Mouse (Mus musculus) midbrain, embryonic 12.5 days (tissue): ENCODE results near the gene Smtnl1. TPM values are rescaled to one million over a fixed set of nuclear protein-coding genes. Genes with fewer than 3 reads are reported as not detected.
"Not testable (repeated sequence)": the region's sequence is repeated elsewhere in the genome, so short reads cannot be mapped to it uniquely, and the experiment has no call there.

Source experiments
- ATAC-seq: fragments of 200-750 bp; cut with Nextera tagmentation; 2 replicates; pipeline ENCODE4 v1.8.0; 2017; ENCODE audit warnings: low read depth, moderate TSS enrichment, moderate library complexity; ENCODE audit not compliant: low FRiP score
- H3K27ac ChIP-seq: fragments of 300-500 bp; sonication (generic); replicated peaks from 2 replicates; pipeline ENCODE4 v1.5.1; 2016; ENCODE audit warnings: mild to moderate bottlenecking
- H3K27me3 ChIP-seq: fragments of 300-500 bp; sonication (generic); 2 replicates; pipeline ENCODE4 v1.6.1; 2016; ENCODE audit warnings: mild to moderate bottlenecking
- H3K36me3 ChIP-seq: fragments of 300-500 bp; sonication (generic); 2 replicates; pipeline ENCODE4 v1.6.1; 2016
- H3K4me1 ChIP-seq: fragments of 300-500 bp; sonication (generic); 2 replicates; pipeline ENCODE4 v1.6.1; 2016
- H3K4me2 ChIP-seq: fragments of 300-500 bp; sonication (generic); replicated peaks from 2 replicates; pipeline ENCODE4 v1.6.1; 2016; ENCODE audit warnings: mild to moderate bottlenecking, moderate library complexity
- H3K4me3 ChIP-seq: fragments of 300-500 bp; sonication (generic); 2 replicates; pipeline ENCODE4 v1.5.1; 2016; ENCODE audit warnings: mild to moderate bottlenecking
- H3K9ac ChIP-seq: fragments of 300-500 bp; sonication (generic); replicated peaks from 2 replicates; pipeline ENCODE4 v1.6.1; 2016; ENCODE audit warnings: mild to moderate bottlenecking, moderate library complexity
- H3K9me3 ChIP-seq: fragments of 300-500 bp; sonication (generic); 2 replicates; pipeline ENCODE4 v1.6.1; 2016; ENCODE audit warnings: mild to moderate bottlenecking
- WGBS: fragments of 180-500 bp; shearing (Covaris S2); methylation state at CpG from one replicate; pipeline ENCODE4 v1.1.7; 2016; 5-methylcytosine and 5-hydroxymethylcytosine counted together
- polyA plus RNA-seq: library from polyadenylated mRNA; unstranded; fragments of >200 nt; fragmentation: Nextera tagmentation; extraction: Ambion mirVana; gene quantifications from 2 replicates; pipeline ENCODE4 v1.2.1, GENCODE M21; 2016

Gene Smtnl1
- polyA plus RNA-seq, 1 experiment from 2014 or later: 0.13 TPM

GRCm38 (mm10) chr2:84803963-84804362 is 18.5 kb downstream of the Smtnl1 start:
- Histone ChIP-seq H3K27me3 (no peaks in the 10 kb centered on the region), H3K9ac (no peak overlapping the region), H3K36me3 (no peaks in the 10 kb centered on the region), H3K27ac (no peak overlapping the region), H3K4me2 (no peak overlapping the region), H3K4me3 (no peak overlapping the region), H3K9me3 (no peaks in the 10 kb centered on the region), H3K4me1 (no peaks in the 10 kb centered on the region)
- no peak for ATAC-seq
- WGBS: 92% methylated on average over 7 of the region's 7 CpGs

- H3K4me2 ChIP-seq, H3K27me3 ChIP-seq, H3K9me3 ChIP-seq, H3K36me3 ChIP-seq, H3K9ac ChIP-seq, H3K4me3 ChIP-seq, H3K4me1 ChIP-seq, ATAC-seq, H3K27ac ChIP-seq: not testable (repeated sequence)
- WGBS: 85% methylated on average over 5 of the region's 5 CpGs
These were observed 21.2 kb downstream of the Smtnl1 start for GRCm38 (mm10) chr2:84801223-84801622.

- 84% methylated on average over 4 of the region's 4 CpGs for WGBS
- no peak overlapping the region for H3K4me2 ChIP-seq
These were observed 22.1 kb downstream of the Smtnl1 start for GRCm38 (mm10) chr2:84800304-84800703.

GRCm38 (mm10) chr2:84799041-84799561 is 23.4 kb downstream of the Smtnl1 start:
- Histone ChIP-seq H3K36me3 (no peaks in the 10 kb centered on the region), H3K4me3 (peak overlapping the region; percentile 61), H3K4me2 (peak overlapping the region; percentile 98), H3K27ac (peak overlapping the region; percentile 39; the same call in 1 of the 2 replicates), H3K9ac (peak overlapping the region; percentile 61), H3K4me1 (no peaks in the 10 kb centered on the region), H3K9me3 (peaks cover 10% of the 10 kb centered on the region), H3K27me3 (no peaks in the 10 kb centered on the region)
- 2% methylated on average over 16 of the region's 16 CpGs for WGBS
- ATAC-seq: peak; percentile 58

More at GRCm38 (mm10) chr2:84800304-84800703, 22.1 kb downstream of the Smtnl1 start:
- H3K4me3 ChIP-seq: no peak overlapping the region
- no peaks in the 10 kb centered on the region for H3K27me3 ChIP-seq
- no peak for ATAC-seq
- no peaks in the 10 kb centered on the region for H3K9me3 ChIP-seq
- H3K36me3 ChIP-seq: no peaks in the 10 kb centered on the region
- H3K27ac ChIP-seq: no peak overlapping the region
- no peak overlapping the region for H3K9ac ChIP-seq
- no peaks in the 10 kb centered on the region for H3K4me1 ChIP-seq

GRCm38 (mm10) chr2:84798493-84798921 is 23.9 kb downstream of the Smtnl1 start, which contains the start of gene Ube2l6:
Gene Ube2l6, plus strand, starts transcription at chr2:84798828.
- Histone ChIP-seq H3K9me3 (peaks cover 10% of the 10 kb centered on the region), H3K4me2 (peak within 1 kb of the TSS; percentile 98), H3K36me3 (no peaks in the 10 kb centered on the region), H3K9ac (peak within 1 kb of the TSS; percentile 61), H3K27ac (peak within 1 kb of the TSS; percentile 39; the same call in 1 of the 2 replicates), H3K4me3 (peak within 1 kb of the TSS; percentile 61), H3K4me1 (no peaks in the 10 kb centered on the region), H3K27me3 (no peaks in the 10 kb centered on the region)
- under 1% methylated on average over 21 of the region's 21 CpGs for WGBS
- ATAC-seq: peak; percentile 75

- Histone ChIP-seq H3K9me3 (peaks cover 10% of the 10 kb centered on the region), H3K27ac (peak overlapping the region; percentile 39; the same call in 1 of the 2 replicates), H3K4me1 (no peaks in the 10 kb centered on the region), H3K27me3 (no peaks in the 10 kb centered on the region), H3K9ac (peak overlapping the region; percentile 61; the same call in 1 of the 2 replicates), H3K4me2 (peak overlapping the region; percentile 98), H3K4me3 (peak overlapping the region; percentile 61), H3K36me3 (no peaks in the 10 kb centered on the region)
- WGBS: 10% methylated on average over 13 of the region's 13 CpGs
- ATAC-seq: peak; percentile 78
These were observed 24.5 kb downstream of the Smtnl1 start for GRCm38 (mm10) chr2:84797833-84798492.

- WGBS: 86% methylated on average over 3 of the region's 3 CpGs
- H3K4me1 ChIP-seq: no peaks in the 10 kb centered on the region
These were observed 28.6 kb downstream of the Smtnl1 start for GRCm38 (mm10) chr2:84793871-84794270.

GRCm38 (mm10) chr2:84793154-84793553 is 29.3 kb downstream of the Smtnl1 start:
- Histone ChIP-seq H3K4me3 (no peak overlapping the region), H3K4me1 (no peaks in the 10 kb centered on the region)

More at GRCm38 (mm10) chr2:84793871-84794270, 28.6 kb downstream of the Smtnl1 start:
- Histone ChIP-seq H3K9me3 (peaks cover 10% of the 10 kb centered on the region), H3K9ac (no peak overlapping the region), H3K27me3 (no peaks in the 10 kb centered on the region), H3K4me3 (no peak overlapping the region), H3K27ac (no peak overlapping the region), H3K4me2 (no peak overlapping the region), H3K36me3 (no peaks in the 10 kb centered on the region)
- no peak for ATAC-seq

GRCm38 (mm10) chr2:84792516-84792915 is 29.9 kb downstream of the Smtnl1 start:
- no peak overlapping the region for H3K9ac ChIP-seq
- 93% methylated on average over 3 of the region's 3 CpGs for WGBS
- H3K4me1 ChIP-seq: no peaks in the 10 kb centered on the region
- H3K9me3 ChIP-seq: peaks cover 10% of the 10 kb centered on the region
- ATAC-seq: no peak
- no peak overlapping the region for H3K4me3 ChIP-seq
- no peaks in the 10 kb centered on the region for H3K36me3 ChIP-seq
- no peak overlapping the region for H3K27ac ChIP-seq
- no peak overlapping the region for H3K4me2 ChIP-seq
- no peaks in the 10 kb centered on the region for H3K27me3 ChIP-seq

More at GRCm38 (mm10) chr2:84793154-84793553, 29.3 kb downstream of the Smtnl1 start:
- H3K27me3 ChIP-seq: no peaks in the 10 kb centered on the region
- no peak overlapping the region for H3K9ac ChIP-seq
- no peaks in the 10 kb centered on the region for H3K36me3 ChIP-seq
- no peak overlapping the region for H3K27ac ChIP-seq
- WGBS: 91% methylated on average over 3 of the region's 3 CpGs
- H3K9me3 ChIP-seq: peaks cover 10% of the 10 kb centered on the region
- ATAC-seq: no peak
- H3K4me2 ChIP-seq: no peak overlapping the region

GRCm38 (mm10) chr2:84790418-84790817 is 32.0 kb downstream of the Smtnl1 start:
- WGBS: 58% methylated on average over 9 of the region's 9 CpGs
- Histone ChIP-seq H3K9ac (no peak overlapping the region), H3K27me3 (no peaks in the 10 kb centered on the region), H3K36me3 (no peaks in the 10 kb centered on the region), H3K4me3 (no peak overlapping the region), H3K9me3 (peaks cover 10% of the 10 kb centered on the region), H3K27ac (no peak overlapping the region), H3K4me2 (no peak overlapping the region), H3K4me1 (no peaks in the 10 kb centered on the region)
- no peak for ATAC-seq

GRCm38 (mm10) chr2:84788316-84788715 is 34.1 kb downstream of the Smtnl1 start:
- no peak for ATAC-seq
- Histone ChIP-seq H3K27me3 (no peaks in the 10 kb centered on the region), H3K9ac (no peak overlapping the region), H3K36me3 (no peaks in the 10 kb centered on the region), H3K4me1 (no peaks in the 10 kb centered on the region), H3K9me3 (no peaks in the 10 kb centered on the region), H3K27ac (no peak overlapping the region), H3K4me2 (no peak overlapping the region), H3K4me3 (no peak overlapping the region)
- 81% methylated on average over 3 of the region's 3 CpGs for WGBS

- 89% methylated on average over 3 of the region's 3 CpGs for WGBS
- H3K9me3 ChIP-seq: no peaks in the 10 kb centered on the region
- no peaks in the 10 kb centered on the region for H3K4me1 ChIP-seq
- no peak overlapping the region for H3K4me3 ChIP-seq
- H3K36me3 ChIP-seq: no peaks in the 10 kb centered on the region
- H3K27me3 ChIP-seq: no peaks in the 10 kb centered on the region
- no peak overlapping the region for H3K27ac ChIP-seq
- no peak overlapping the region for H3K4me2 ChIP-seq
- no peak for ATAC-seq
- no peak overlapping the region for H3K9ac ChIP-seq
These were observed 38.4 kb downstream of the Smtnl1 start for GRCm38 (mm10) chr2:84783840-84784566.
